Mouse (Mus musculus) c-Kit-positive CD71-positive TER-119-positive erythroid progenitor cells, embryonic 14.5 days (primary cell): ENCODE data around the gene Hdgfl3.

Experiments used
- DNase-seq: peaks from one replicate; pipeline ENCODE4 v3.0.0-alpha.2; 2013; ENCODE audit warnings: low spot score

The Hdgfl3 gene

DNA sequence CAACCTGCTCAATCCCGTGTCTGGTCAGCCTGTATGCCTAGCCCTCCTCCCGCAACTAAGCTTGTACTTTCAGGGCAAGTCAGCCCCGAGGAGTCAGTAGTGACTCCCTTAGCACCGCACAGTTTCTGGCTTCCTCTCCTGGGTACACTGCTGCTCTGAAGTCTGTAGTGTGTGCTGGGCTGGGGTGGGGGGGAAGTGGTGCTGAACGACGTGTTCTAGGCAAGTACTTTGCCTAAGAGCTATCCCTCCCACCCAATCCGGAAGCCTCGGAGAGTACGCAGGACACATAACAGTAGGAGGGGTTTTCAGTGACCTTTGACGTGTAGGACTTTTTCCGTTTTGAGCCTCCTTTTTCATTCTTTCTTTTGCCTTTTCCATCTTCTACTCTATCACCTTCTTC lies 34.9 kb downstream of the Hdgfl3 start:
- no peak for DNase-seq

DNA sequence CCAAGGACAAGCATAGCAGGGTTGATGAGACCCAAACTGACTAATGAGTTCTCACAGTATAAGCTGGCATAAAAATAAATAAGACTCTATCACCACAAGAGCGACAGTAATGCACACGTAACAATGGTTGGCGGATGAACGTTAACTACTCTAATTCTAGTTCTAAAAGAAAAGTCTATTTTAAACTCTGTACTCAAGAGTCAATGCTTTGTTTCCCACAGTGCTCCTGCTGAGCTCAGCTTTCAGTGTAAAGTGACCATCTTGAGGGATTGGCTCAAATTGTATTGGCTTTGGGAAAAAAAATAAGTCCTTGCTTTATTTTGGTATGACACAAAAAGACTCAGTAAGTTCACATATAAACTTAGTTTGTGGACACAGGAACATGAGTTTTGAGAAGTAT lies 49.1 kb downstream of the Hdgfl3 start:
- no peak for DNase-seq

DNA sequence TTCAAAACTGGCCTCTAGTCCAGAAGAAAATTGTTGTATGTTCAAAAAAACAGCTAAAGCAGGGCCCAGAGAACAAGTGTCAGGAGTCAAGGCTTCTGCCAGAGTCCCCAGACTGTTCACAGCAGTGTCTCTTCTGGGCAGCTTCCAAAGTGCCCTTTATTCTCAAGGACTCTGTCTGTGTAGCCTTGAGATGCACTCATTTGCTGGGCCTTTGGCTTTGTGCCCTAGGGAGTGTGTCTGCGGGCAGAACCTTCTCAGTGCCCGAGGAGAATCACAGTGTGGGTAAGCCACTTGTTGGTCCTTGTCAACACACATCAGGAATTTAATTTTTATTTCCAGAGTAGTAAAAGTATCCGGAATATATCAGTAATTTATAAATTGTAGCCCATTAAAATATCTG lies 52.7 kb downstream of the Hdgfl3 start:
- no peak for DNase-seq

DNA sequence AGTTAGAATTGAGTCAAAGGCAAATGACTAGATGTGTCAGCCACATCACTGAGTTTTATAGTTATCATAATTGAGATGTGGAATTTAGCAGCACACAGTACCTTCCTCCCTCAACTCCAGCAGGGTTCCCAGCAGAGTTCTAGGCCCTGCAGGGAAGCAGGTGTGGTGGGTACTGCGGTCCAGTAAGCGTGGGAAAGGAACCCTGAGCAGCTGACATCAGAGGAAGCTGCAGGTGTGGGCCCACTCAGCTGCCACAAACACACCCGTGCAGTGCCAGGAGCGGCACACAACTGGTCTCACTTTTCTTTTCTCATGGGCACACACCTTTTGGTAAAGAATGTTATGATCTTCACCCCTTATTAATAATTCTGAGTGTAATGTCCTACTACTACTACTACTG lies 53.5 kb downstream of the Hdgfl3 start:
- DNase-seq, result no peak

DNA sequence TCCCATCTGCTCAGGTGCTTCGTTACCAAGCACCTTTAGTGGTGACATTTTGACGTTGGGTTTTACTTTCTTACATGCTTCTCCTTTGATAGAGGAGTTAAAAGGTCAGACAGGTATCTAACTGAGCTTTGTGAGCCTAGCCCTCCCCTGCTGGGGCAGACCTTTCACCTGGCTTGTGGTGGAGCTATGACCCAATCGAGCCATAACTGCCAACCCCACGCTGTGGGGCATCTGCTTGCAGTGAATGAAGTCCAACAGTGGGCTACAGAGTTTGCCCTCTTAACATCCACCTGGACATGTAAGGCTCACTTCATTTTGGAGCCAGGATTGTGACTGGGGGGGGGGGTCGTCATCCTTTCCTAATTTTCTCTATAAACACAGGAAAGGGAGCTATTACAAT lies 54.0 kb downstream of the Hdgfl3 start:
- DNase-seq, result no peak

DNA sequence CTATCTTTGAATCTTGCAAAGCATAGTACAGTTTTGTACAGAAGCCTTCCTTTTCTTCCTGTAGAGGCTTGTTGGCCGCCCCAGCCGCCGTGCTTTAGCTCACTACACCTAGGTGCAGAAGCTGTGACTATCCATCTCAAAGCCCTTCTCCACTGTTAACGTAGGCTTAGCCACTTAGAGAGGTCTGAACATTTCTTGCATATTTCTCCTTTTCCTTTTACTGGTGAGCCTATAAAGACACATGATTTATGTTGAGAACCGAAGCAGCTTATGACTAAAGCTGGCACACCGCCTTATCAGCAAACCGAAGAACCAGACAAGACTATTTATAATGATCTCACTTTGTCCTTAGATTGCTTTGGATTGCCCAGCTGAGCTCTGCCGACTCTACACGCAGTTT lies 58.9 kb downstream of the Hdgfl3 start:
- DNase-seq, result no peak

DNA sequence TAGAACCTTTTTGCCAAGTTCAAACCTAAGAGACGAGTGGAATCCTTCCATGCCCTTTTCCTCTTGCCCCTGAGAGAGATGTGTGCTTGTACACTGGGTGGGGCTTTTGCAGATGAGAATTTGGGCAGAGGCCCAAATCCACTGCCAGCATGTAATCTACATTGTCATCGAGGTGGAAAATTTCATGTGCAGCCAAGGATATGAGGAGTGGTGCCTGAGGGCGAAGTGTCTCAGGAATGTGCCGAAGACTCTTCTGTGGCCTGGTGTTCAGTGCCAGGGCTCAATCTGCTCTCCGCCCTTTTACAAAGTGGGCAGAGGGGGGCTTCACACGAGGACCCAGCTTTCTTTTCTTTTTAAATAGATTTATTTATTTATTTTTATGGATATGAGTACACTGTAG lies 59.6 kb downstream of the Hdgfl3 start:
- no peak for DNase-seq

DNA sequence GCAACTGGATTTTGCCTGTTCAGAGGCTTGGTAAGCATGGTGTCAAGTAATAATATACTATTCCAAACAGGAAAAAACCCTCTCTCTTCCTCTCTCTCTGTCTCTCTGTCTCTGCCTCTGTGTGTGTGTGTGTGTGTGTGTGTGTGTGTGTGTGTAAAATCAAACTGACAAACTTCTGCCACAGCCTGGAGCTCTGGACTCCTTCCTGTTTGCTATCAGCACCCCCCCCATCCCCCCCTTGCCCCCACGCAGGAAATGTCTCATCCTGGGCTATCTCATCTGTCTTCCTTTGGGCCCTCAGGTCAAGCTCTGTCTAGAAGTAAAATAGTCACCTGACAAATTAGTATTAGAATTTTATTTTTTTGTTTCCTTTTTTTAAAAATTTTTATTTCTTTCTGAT lies 60.5 kb downstream of the Hdgfl3 start:
- DNase-seq, result no peak

DNA sequence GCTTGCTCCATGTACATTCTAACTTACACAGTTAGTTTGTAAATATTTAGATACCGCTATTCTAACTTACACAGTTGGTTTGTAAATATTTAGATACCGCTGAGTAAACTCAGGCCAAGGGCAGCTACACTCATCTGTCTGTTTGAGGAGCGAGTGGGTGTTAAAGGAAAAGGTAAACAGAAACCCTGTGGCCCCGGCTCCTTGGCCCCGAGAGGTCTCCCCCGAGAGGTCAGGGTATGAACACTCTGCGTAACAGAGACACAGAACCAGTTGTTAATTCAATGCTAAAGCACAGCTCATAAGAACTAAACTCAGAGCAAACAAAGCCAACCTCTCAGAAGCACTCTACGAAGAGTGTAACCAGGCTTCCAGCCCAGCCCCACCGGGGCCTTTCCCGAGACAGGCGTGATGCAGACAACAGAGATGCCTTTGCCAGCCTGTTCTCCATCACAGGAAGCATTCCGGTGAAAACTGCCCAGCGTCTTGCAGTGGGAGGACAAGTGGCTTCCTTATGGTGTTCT lies 61.7 kb downstream of the Hdgfl3 start:
- DNase-seq, result no peak

DNA sequence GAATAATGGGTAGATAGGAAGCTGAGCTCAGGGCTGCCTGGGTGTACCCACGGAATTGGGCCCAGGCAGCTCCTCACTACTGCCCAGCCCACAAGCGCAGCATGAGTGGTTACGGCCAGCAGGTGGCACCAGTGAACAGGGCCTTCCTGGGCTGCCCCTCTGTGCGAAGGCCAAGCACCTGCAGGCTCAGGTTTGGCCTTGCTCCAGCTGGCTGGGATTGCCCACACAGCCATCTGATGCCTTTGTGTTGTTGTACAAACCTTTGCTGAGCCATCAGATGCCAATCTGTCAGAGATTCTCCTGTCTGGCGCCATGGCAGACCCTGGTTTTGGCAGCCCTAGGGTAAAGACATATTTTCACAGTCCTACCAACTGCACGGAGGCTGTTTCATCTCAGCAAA lies 66.1 kb downstream of the Hdgfl3 start:
- peak; percentile 30 for DNase-seq

DNA sequence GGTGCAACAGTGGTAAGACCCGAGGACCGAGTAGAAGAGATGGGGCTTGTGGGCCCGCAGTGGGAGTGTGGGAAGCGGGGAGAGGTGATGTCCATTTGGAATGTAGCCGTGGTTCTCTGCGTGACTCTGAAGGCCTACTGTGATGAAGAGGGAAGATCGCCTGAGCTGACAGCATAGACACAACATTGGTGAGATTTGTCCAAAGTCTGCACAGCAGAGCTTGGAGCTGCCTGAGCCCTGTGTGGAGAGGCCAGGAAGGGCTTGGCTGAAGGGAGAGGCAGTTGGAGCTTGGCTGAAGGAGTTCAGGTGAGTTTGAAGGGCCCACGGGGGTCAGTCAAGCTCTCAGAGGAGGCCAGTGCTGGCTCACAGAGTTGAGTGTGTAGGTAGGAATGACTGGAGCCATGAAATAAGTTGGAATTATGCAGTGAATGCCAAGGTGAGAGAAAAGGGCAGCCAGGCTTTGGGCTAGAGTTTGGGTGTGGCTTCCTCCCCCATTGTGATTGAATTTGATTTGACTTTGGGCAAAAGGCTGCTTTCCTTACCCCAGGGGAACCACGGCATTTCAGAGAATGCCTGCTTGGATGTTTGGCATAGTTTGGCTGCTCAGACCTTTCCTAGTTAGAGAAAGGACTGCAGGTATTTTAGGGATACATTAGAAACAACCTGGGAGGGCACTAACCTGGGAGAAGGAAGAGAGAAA lies 66.9 kb downstream of the Hdgfl3 start:
- no peak for DNase-seq

DNA sequence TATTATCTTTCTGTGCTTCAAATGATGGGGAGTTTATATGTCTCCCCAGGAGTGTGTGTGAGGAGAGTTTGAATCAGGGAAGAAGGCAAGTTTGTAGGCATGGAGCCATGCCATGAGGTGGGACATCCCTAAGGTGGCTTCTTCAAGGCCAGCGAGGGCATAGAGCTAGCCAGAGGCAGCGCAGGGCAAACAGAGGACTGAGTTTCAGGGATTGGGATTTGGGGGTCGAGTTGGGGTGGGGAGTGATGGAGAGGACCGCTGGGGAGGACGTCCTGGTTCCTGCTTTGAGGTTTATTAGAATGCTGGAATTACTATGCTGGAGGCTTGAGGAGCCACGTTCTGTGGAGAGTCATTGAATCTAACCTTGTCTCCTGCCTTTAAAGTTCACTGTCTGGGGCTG lies 68.3 kb downstream of the Hdgfl3 start:
- DNase-seq, result no peak

DNA sequence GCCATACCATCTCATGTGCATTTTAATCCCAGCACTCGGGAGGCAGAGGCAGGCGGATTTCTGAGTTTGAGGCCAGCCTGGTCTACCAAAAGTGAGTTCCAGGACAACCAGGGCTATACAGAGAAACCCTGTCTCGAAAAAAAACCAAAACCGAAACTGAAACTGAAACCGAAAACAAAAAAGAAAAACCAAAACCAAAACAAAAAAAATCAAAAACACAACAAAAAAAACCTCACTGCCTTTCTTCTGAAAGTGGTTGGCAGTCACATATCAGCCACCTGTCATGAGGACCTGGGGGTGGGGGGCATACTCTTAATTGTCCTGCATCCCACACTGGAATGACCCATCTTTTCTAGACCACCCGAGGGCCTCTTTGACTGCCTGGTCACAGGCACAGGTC lies 69.7 kb downstream of the Hdgfl3 start:
- no peak for DNase-seq

DNA sequence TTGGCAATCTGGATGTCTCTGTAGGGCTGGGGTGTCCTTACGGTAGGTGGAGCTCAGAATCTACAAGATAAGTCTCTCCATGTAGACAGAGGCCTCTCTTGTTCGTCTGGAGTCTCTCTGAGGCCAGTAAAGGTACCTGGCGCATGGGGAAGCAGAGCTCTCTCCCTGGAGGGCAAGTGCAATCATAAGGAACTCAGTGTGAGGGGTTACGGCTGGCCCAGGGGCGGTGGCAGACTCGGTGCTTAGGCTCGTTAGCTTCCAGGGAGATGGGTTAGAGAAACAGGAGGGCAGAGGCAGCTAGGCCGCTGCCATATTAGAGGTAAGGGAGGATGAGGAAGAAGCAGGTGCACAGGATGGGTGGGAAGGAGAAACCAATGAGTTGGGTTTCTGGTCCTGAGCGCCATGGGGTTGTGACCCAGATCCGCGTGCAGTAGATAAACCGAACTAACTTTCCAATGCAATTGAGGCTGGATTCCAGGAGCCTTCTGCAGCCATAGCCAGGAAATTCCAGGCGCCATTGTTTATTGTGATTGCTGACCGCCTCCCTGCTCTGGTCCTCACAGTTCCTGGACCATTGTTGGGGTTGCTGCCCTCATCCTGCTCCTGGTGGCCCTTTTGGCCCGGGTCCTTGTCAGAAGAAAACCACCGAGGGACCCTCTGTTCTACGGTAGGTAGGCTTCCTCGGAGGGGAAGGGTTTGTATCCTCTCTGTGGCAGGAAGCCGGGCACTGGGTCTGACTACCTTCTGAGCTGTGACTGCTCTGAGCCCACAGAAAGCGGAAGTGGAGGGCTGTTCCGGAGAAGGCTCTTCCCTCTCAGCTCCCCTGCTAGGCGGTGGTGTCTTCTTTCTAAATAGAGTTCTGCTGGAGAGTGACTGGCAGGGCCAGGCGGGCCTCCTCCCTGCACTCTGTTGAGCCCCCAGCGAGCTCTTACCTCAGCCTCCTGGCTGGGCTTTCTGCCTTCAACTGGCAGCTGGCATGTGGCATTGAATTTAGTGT lies 71.4 kb downstream of the Hdgfl3 start:
- DNase-seq, result no peak

DNA sequence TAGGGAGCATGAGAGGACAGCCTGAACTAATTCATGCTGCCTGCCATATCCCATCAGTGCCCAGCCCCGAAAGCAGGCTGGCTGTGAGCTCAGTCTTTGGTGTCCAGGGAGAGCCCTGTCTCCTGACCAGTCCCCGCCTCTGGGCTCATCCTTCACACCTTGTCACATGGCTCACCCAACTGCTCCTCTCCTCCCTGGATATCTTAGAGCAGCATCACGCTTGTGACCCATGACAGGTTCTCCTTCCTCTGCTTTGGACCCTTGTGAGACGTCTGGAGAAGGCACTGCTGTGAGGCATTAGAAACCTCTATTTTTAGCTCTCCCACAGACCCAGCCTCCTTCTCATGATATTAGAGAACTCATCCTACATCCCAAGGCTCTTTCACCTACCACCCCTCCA lies 72.4 kb downstream of the Hdgfl3 start:
- no peak for DNase-seq

DNA sequence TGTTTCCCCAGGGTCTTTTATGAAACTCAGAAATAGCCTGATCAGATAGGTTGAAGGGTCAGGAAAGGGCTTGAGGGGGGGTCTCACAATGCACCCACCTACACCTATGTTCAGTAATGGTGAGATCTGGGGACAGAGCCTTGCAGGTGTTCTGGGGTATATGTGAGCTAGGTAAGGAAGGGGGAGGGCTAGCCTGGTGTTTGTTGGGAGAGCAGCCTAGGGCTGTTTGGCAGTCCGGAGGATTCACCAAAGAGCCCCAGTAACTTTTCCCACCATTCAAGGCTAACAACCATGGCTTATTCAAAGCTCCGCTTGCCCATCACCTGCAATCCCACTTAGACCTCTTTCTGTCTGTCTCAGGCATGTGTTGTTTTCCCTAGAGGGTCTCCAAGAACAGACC lies 72.8 kb downstream of the Hdgfl3 start:
- no peak for DNase-seq

DNA sequence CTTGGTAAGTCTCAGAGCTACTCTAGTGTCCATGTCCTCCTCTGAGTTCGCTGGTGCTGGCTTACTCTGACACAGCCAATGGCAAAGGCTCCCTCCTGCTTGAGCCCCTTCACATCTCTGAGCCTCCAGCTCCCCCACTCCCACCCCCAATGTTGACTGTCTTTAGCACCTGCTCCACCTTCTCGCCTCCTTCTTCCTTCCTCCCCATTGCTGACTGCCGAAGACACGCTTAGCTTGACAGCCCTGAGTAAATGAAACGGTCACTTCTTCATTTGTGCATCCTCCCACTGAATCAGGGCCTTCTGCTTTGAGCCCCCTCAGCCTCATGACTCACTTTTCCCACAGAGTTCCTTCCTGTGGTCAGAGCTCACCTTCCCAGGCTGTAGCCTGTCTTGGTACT lies 73.3 kb downstream of the Hdgfl3 start:
- no peak for DNase-seq

DNA sequence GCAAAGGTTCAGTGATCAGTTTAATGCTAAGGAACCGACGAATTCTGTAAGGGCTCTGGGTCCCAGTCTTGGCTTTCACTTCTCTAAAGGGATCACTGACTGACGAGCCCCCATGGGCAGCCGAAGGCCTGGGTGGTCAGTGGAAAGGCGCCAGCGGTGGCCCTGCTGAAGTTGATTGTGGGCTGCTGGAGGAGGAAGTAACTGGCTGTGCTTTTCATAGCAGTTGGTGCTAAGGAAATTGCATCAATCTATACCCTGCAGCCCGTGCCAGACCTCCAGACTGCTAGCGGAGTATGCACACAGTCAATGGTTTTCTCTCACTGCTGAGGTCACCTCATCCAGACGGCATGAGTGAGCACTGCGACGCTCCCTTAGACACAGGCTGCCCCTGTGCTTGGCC lies 74.2 kb downstream of the Hdgfl3 start:
- DNase-seq, result no peak

DNA sequence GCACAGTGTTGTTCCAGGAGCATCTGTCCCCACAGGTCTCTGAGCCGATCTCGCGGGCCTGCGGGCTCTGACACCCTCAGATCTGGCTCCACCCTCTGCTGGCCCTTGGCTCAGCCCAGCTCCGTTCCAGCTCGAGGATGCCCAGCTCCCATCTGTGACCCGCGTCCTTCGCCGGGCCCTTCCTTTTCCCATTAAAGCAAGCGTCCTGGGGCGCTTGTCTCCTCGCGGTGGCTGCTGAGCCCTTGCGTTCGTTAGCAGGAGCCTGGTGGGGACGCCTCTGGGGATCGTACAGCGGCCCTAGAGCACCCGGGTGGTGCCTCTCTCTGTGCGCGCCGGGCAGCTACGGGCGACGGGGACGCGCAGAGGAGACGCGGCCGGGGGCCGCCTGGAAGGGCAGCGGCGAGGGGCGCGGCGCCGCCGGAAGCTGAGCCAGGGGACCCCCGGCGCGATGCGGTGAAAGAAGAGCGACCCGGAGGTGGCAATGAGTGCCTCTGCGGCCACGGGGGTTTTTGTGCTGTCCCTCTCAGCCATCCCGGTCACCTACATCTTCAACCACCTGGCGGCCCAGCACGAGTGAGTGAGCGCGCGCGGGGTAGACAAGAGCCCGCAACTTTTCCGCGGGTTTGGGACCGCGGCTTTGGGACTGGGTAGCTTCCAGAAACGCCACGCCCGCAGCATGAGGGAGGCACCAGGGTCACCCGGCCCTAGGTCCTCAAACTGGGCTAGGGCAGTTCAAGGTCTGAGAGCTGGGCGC lies 75.1 kb downstream of the Hdgfl3 start, which contains the start of gene Tm6sf1:
TSS of gene Tm6sf1 (plus strand) at position 34 of the 754 bp plus-strand sequence.
- no peak for DNase-seq

DNA sequence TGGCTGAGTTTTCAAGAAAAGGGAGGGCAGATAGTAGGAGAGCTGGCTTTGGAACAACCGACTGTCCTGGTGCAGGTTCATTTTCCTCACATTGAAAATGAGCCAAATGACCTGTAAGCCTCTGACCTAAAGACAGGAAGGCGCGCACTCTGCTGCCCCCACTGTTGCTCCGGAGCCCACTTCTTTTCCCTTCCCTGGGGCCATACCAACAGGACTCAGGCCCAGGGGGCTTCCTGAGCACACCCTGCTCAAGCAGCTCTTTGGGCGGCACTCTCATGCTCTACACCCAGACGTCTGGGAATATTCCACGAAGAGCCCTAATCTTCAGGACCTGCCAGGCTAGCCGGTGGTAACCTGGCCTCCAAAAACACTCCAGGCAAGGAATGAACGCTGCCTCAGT lies 76.0 kb downstream of the Hdgfl3 start:
- no peak for DNase-seq

DNA sequence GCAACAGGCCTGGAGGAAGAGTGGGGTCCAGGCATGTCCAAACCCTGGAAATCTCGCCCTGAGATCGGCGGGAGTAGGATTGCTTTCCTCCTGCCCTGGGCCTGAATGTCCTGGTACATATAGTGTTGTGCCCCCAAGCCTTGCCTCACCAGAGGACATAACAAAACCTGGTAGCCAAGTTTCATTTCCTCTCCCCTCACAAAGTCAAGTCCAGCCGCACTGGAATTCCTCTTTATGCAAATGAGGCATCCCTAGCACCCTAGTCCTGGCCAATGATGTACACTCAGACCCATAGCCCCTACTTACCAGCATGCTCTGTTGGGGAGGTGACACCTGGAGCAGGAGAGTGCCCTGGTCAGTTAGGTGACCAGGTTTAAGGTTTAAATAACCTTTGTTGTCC lies 78.1 kb downstream of the Hdgfl3 start:
- DNase-seq, result no peak

DNA sequence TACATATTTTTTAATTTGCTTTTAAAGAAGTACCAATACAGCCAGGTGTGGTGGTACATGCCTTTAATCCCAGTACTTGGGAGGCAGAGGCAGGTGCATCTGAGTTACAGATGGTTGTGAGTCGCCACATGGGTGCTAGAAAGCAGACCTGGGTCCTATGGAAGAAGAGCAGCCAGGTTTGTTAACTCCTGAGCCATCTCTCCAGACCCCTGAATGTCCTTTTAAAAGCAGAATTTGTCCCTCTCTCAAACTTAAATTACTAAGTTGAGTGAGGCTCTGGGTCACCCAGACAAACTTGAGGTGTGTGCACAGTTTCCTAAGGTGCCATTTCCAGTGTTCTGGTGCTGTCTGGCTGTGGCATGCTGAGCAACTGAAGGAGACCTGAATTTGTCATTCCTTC lies 78.6 kb downstream of the Hdgfl3 start, which contains the start of gene Gm10160:
TSS of gene Gm10160 (minus strand) at position 101 of the 400 bp plus-strand sequence.
- DNase-seq, result no peak
